Mouse (Mus musculus): Measurements from ENCODE around the gene Ccdc136. TPM values are rescaled to one million over a fixed set of nuclear protein-coding genes. Genes with fewer than 3 reads are reported as not detected.
A peak's percentile ranks its signal among the peaks of the same experiment; 100 is the strongest.

Gene Ccdc136
- total and polyA plus RNA-seq, 2 experiments from 2014 or later: 62.0 to 79.4 TPM

- no peak overlapping the region for H3K4me2 ChIP-seq (ENCODE audit: low read depth, low read length)
- 96% methylated on average over 6 of the region's 6 CpGs for WGBS
- no peaks in the 10 kb centered on the region for H3K9me3 ChIP-seq (ENCODE audit: low read length)
- ATAC-seq (no peak), DNase-seq (ENCODE audit: low spot score) (no peak)
- H3K9ac ChIP-seq (replicated peaks; ENCODE audit: low read length): no peak overlapping the region
- H3K36me3 ChIP-seq (ENCODE audit: insufficient read depth, low read length): no peaks in the 10 kb centered on the region
- no peaks in the 10 kb centered on the region for H3K4me1 ChIP-seq (ENCODE audit: insufficient read depth, low read length)
- no peak overlapping the region for H3K27ac ChIP-seq
- H3K27me3 ChIP-seq (ENCODE audit: insufficient read depth, low read length): no peaks in the 10 kb centered on the region
- no peak for TF ChIP-seq CTCF (IDR thresholded peaks at IDR 0.05; ENCODE audit: low read depth)
- H3K4me3 ChIP-seq (ENCODE audit: low read length): no peak overlapping the region
Measured at GRCm38 (mm10) chr6:29450667-29451066, 54.6 kb downstream of the Ccdc136 start.

DNA sequence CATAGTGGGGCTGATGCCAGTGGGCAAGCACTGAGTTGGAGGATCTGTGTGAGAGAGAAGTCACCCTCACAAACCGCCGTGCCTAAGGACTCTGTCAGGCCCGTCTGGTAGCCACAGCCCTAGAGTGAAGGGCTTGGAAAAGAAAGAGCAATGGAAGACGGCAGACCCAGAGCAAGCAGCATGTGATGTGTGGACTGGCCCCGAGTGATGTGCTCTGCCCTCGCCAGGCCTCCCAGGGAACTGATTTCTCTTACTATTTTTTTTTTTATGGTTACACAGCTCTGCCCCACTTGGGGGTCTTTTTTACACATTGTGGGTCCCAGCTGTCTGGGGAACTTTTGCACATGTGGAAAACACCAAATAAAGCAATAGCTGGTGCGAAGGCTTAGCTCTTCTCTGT lies 65.4 kb downstream of the Ccdc136 start:
- WGBS: 52% methylated on average over 7 of the region's 7 CpGs
- no peaks in the 10 kb centered on the region for H3K36me3 ChIP-seq (ENCODE audit: insufficient read depth, low read length)
- no peak; the same call in 1 of the 2 replicates for TF ChIP-seq CTCF (IDR thresholded peaks at IDR 0.05; ENCODE audit: low read depth)
- ATAC-seq (no peak), DNase-seq (ENCODE audit: low spot score) (no peak)
- H3K9ac ChIP-seq (replicated peaks; ENCODE audit: low read length): no peak overlapping the region
- H3K4me1 ChIP-seq (ENCODE audit: insufficient read depth, low read length): no peaks in the 10 kb centered on the region
- H3K4me2 ChIP-seq (ENCODE audit: low read depth, low read length): no peak overlapping the region
- H3K4me3 ChIP-seq (ENCODE audit: low read length): no peak overlapping the region
- H3K9me3 ChIP-seq (ENCODE audit: low read length): no peaks in the 10 kb centered on the region
- H3K27ac ChIP-seq: no peak overlapping the region
- no peaks in the 10 kb centered on the region for H3K27me3 ChIP-seq (ENCODE audit: insufficient read depth, low read length)

GRCm38 (mm10) chr6:29463388-29463787 lies 67.3 kb downstream of the Ccdc136 start:
- Histone ChIP-seq H3K36me3 (ENCODE audit: insufficient read depth, low read length) (no peaks in the 10 kb centered on the region), H3K9me3 (ENCODE audit: low read length) (no peaks in the 10 kb centered on the region), H3K27me3 (ENCODE audit: insufficient read depth, low read length) (no peaks in the 10 kb centered on the region), H3K4me1 (ENCODE audit: insufficient read depth, low read length) (no peaks in the 10 kb centered on the region), H3K4me3 (ENCODE audit: low read length) (no peak overlapping the region), H3K27ac (no peak overlapping the region), H3K9ac (replicated peaks; ENCODE audit: low read length) (no peak overlapping the region), H3K4me2 (ENCODE audit: low read depth, low read length) (no peak overlapping the region)
- WGBS: 89% methylated on average over 3 of the region's 3 CpGs
- no peak for ATAC-seq
- no peak for DNase-seq (ENCODE audit: low spot score)
- TF ChIP-seq CTCF (IDR thresholded peaks at IDR 0.05; ENCODE audit: low read depth): no peak

DNA sequence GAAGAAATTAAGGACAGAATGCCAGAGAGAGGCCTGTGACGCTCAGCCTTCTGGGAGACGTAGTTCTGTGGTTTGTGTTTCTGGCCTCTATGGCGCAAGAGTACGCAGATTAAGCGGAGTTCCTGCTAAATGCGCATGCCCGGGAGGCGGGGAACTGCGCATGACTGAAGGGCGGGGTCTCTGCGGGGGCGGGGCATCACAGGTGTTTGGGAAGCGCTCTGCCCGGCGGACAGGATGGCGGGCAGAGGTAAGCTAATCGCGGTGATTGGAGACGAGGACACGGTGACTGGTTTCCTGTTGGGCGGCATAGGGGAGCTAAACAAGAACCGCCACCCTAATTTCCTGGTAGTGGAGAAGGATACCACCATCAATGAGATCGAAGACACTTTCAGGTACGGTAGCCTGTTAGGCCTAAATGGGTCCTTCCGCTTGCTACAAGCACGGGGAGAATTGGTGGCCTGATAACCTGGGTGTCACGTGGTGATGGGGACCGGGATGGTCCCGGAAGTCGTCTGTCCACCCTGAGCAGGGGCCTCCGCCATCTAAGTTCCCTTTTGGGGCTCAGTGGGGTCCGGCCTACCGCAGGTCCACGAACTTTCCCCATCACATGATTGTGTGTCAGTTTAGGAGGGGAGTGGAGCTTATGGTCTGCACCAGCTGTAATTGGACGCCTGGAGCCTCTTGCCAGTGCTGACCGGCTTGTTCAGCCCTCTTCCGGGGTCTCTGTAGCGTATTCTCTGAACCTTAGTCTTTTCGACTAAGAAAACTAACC lies 71.7 kb downstream of the Ccdc136 start, which contains the start of gene Atp6v1f:
TSS of gene Atp6v1f (plus strand) at position 136 of the 772 bp plus-strand sequence.
- TF ChIP-seq CTCF (IDR thresholded peaks at IDR 0.05; ENCODE audit: low read depth): peak; percentile 7; the same call in 1 of the 2 replicates
- ATAC-seq: peak; percentile 95
- WGBS: under 1% methylated on average over 39 of the region's 39 CpGs

GRCm38 (mm10) chr6:29468851-29469250 lies 72.7 kb downstream of the Ccdc136 start:
- Histone ChIP-seq H3K9me3 (ENCODE audit: low read length) (no peaks in the 10 kb centered on the region), H3K27ac (no peak overlapping the region), H3K9ac (replicated peaks; ENCODE audit: low read length) (peak overlapping the region; percentile 52), H3K4me2 (ENCODE audit: low read depth, low read length) (peak overlapping the region; percentile 74), H3K36me3 (ENCODE audit: insufficient read depth, low read length) (peaks cover 12% of the 10 kb centered on the region; the same call in 1 of the 2 replicates), H3K27me3 (ENCODE audit: insufficient read depth, low read length) (no peaks in the 10 kb centered on the region), H3K4me1 (ENCODE audit: insufficient read depth, low read length) (peaks cover 6% of the 10 kb centered on the region; the same call in 1 of the 2 replicates), H3K4me3 (ENCODE audit: low read length) (peak overlapping the region; percentile 74)
- 88% methylated on average over 3 of the region's 3 CpGs for WGBS
- ATAC-seq (no peak), DNase-seq (ENCODE audit: low spot score) (no peak)
- no peak for TF ChIP-seq CTCF (IDR thresholded peaks at IDR 0.05; ENCODE audit: low read depth)

More for the DNA sequence above, 71.7 kb downstream of the Ccdc136 start, which contains the start of gene Atp6v1f:
- no peaks in the 10 kb centered on the region for H3K9me3 ChIP-seq (ENCODE audit: low read length)
- H3K4me1 ChIP-seq (ENCODE audit: insufficient read depth, low read length): peaks cover 6% of the 10 kb centered on the region; the same call in 1 of the 2 replicates
- H3K9ac ChIP-seq (replicated peaks; ENCODE audit: low read length): peak within 1 kb of the TSS; percentile 52
- peak within 1 kb of the TSS; percentile 74 for H3K4me3 ChIP-seq (ENCODE audit: low read length)
- H3K4me2 ChIP-seq (ENCODE audit: low read depth, low read length): peak within 1 kb of the TSS; percentile 74
- DNase-seq (ENCODE audit: low spot score): peak; percentile 98
- H3K27ac ChIP-seq: peak within 1 kb of the TSS; percentile 79
- H3K36me3 ChIP-seq (ENCODE audit: insufficient read depth, low read length): peaks cover 12% of the 10 kb centered on the region; the same call in 1 of the 2 replicates
- H3K27me3 ChIP-seq (ENCODE audit: insufficient read depth, low read length): no peaks in the 10 kb centered on the region

DNA sequence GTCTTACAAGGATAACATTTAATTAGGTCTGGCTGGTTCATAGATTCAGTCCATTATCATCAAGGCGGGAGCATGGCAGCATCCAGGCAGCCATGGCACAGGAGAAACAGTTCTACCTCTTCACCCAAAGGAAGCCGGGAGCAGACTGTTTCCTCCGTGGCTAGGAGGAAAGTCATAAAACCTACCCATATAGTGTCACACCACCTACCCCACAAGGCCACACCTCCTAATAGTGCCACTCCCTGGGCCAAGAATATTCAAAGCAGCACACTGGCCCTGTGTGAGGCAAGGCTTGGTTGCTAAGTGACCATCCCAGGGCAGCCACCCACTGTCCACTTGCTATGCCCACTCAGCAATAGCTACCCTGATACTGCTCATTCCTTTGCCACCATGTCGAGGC lies 75.0 kb downstream of the Ccdc136 start, which contains the start of gene Atp6v1fnb:
TSS of gene Atp6v1fnb (plus strand) at position 301 of the 400 bp plus-strand sequence.
- no peak within 1 kb of the TSS for H3K4me3 ChIP-seq (ENCODE audit: low read length)
- DNase-seq (ENCODE audit: low spot score): no peak
- peaks cover 6% of the 10 kb centered on the region; the same call in 1 of the 2 replicates for H3K4me1 ChIP-seq (ENCODE audit: insufficient read depth, low read length)
- H3K27me3 ChIP-seq (ENCODE audit: insufficient read depth, low read length): no peaks in the 10 kb centered on the region
- TF ChIP-seq CTCF (IDR thresholded peaks at IDR 0.05; ENCODE audit: low read depth): no peak
- H3K9me3 ChIP-seq (ENCODE audit: low read length): no peaks in the 10 kb centered on the region
- no peak for ATAC-seq
- WGBS: 96% methylated on average over 4 of the region's 4 CpGs
- H3K9ac ChIP-seq (replicated peaks; ENCODE audit: low read length): no peak within 1 kb of the TSS
- no peak within 1 kb of the TSS for H3K27ac ChIP-seq
- no peak within 1 kb of the TSS for H3K4me2 ChIP-seq (ENCODE audit: low read depth, low read length)
- peaks cover 12% of the 10 kb centered on the region; the same call in 1 of the 2 replicates for H3K36me3 ChIP-seq (ENCODE audit: insufficient read depth, low read length)
